Mouse (Mus musculus) midbrain, postnatal 0 days (tissue): Measurements from ENCODE around the gene Cidec. TPM values are rescaled to one million over a fixed set of nuclear protein-coding genes. Genes with fewer than 3 reads are reported as not detected.

Experiments
- ATAC-seq: fragments of 200-750 bp; cut with Nextera tagmentation; 2 replicates; pipeline ENCODE4 v1.8.0; 2017; ENCODE audit warnings: moderate number of reproducible peaks, mild to moderate bottlenecking, moderate TSS enrichment, moderate library complexity; ENCODE audit not compliant: low FRiP score
- DNase-seq: peaks from one replicate; pipeline ENCODE4 v3.0.0-alpha.2; 2015; ENCODE audit warnings: low spot score
- H3K27ac ChIP-seq: fragments of 300-500 bp; sonication (generic); 2 replicates; pipeline ENCODE4 v1.5.1; 2014; ENCODE audit warnings: low read depth, mild to moderate bottlenecking, low read length, mixed read lengths
- H3K27me3 ChIP-seq: fragments of 300-500 bp; sonication (generic); 2 replicates; pipeline ENCODE4 v1.6.1; 2014; ENCODE audit warnings: low read length, control low read depth, mixed read lengths; ENCODE audit not compliant: insufficient read depth
- H3K36me3 ChIP-seq: fragments of 300-500 bp; sonication (generic); 2 replicates; pipeline ENCODE4 v1.6.1; 2014; ENCODE audit warnings: low read length, control low read depth, mixed read lengths; ENCODE audit not compliant: insufficient read depth
- H3K4me1 ChIP-seq: fragments of 300-500 bp; sonication (generic); 2 replicates; pipeline ENCODE4 v1.6.1; 2014; ENCODE audit warnings: mild to moderate bottlenecking, control low read depth, antibody characterized with exemption, low read length, mixed read lengths; ENCODE audit not compliant: insufficient read depth
- H3K4me2 ChIP-seq: fragments of 300-500 bp; sonication (generic); 2 replicates; pipeline ENCODE4 v1.6.1; 2014; ENCODE audit warnings: low read depth, mild to moderate bottlenecking, low read length, mixed read lengths; ENCODE audit not compliant: poor library complexity, severe bottlenecking
- H3K4me3 ChIP-seq: fragments of 300-500 bp; sonication (generic); 2 replicates; pipeline ENCODE4 v1.5.1; 2014; ENCODE audit warnings: low read depth, mild to moderate bottlenecking, low read length, moderate library complexity
- H3K9ac ChIP-seq: fragments of 300-500 bp; sonication (generic); replicated peaks from 2 replicates; pipeline ENCODE4 v1.6.1; 2014; ENCODE audit warnings: mild to moderate bottlenecking, low read length, moderate library complexity, mixed read lengths; ENCODE audit not compliant: poor library complexity, severe bottlenecking
- H3K9me3 ChIP-seq: fragments of 300-500 bp; sonication (generic); 2 replicates; pipeline ENCODE4 v1.6.1; 2016; ENCODE audit warnings: low read length, control low read depth
- CTCF ChIP-seq: IDR thresholded peaks from 2 replicates; pipeline ENCODE4 v1.5.1; 2016; ENCODE audit warnings: antibody characterized with exemption, mild to moderate bottlenecking
- WGBS: fragments of 180-500 bp; shearing (Covaris S2); extraction: QIAGEN DNeasy Blood & Tissue Kit; methylation state at CpG from one replicate; pipeline ENCODE4 v1.1.7; 2014; 5-methylcytosine and 5-hydroxymethylcytosine counted together
- polyA plus RNA-seq: library from polyadenylated mRNA; unstranded; fragments of >200 nt; fragmentation: Nextera tagmentation; extraction: Ambion mirVana; gene quantifications from 2 replicates; pipeline ENCODE4 v1.2.1, GENCODE M21; 2015
- total RNA-seq: library from RNA; depleted of rRNA; stranded (reverse); fragments of >200 nt; gene quantifications from 2 replicates; pipeline ENCODE4 v1.2.3, GENCODE M21; 2014

The Cidec gene
- total and polyA plus RNA-seq, 2 experiments from 2014 or later = 0.09 TPM; not detected in 1

GRCm38 (mm10) chr6:113457952-113458534 lies 22.5 kb upstream of the Cidec start, which contains the start of gene Il17re:
TSS of gene Il17re (plus strand) at chr6:113458484.
- H3K4me3 ChIP-seq = no peak within 1 kb of the TSS
- H3K4me2 ChIP-seq = no peak within 1 kb of the TSS
- H3K27ac ChIP-seq = no peak within 1 kb of the TSS
- no peaks in the 10 kb centered on the region for H3K9me3 ChIP-seq
- WGBS = 75% methylated on average over 10 of the region's 10 CpGs
- DNase-seq (no peak), ATAC-seq (no peak)
- TF ChIP-seq CTCF = no peak
- H3K4me1 ChIP-seq = no peaks in the 10 kb centered on the region
- H3K9ac ChIP-seq = no peak within 1 kb of the TSS
- H3K36me3 ChIP-seq = no peaks in the 10 kb centered on the region
- H3K27me3 ChIP-seq = no peaks in the 10 kb centered on the region

- ATAC-seq (no peak), DNase-seq (no peak)
- Histone ChIP-seq H3K36me3 (no peaks in the 10 kb centered on the region), H3K9me3 (no peaks in the 10 kb centered on the region), H3K9ac (no peak overlapping the region), H3K4me1 (no peaks in the 10 kb centered on the region), H3K27me3 (no peaks in the 10 kb centered on the region), H3K4me2 (no peak overlapping the region), H3K4me3 (no peak overlapping the region), H3K27ac (no peak overlapping the region)
- no peak for TF ChIP-seq CTCF
- 70% methylated on average over 5 of the region's 5 CpGs for WGBS
These were observed 19.4 kb upstream of the Cidec start for GRCm38 (mm10) chr6:113455007-113455406.

- WGBS = 86% methylated on average over 2 of the region's 2 CpGs
- H3K9ac ChIP-seq = no peak overlapping the region
- H3K4me3 ChIP-seq = no peak overlapping the region
- DNase-seq (peak; percentile 77), ATAC-seq (no peak)
- H3K27me3 ChIP-seq = no peaks in the 10 kb centered on the region
- no peak overlapping the region for H3K4me2 ChIP-seq
- H3K27ac ChIP-seq = no peak overlapping the region
- H3K4me1 ChIP-seq = no peaks in the 10 kb centered on the region
- H3K36me3 ChIP-seq = peaks cover 17% of the 10 kb centered on the region
- TF ChIP-seq CTCF = no peak
- no peaks in the 10 kb centered on the region for H3K9me3 ChIP-seq
These were observed 16.3 kb upstream of the Cidec start for GRCm38 (mm10) chr6:113451839-113452238.

GRCm38 (mm10) chr6:113447639-113448038 lies 12.1 kb upstream of the Cidec start:
- no peak overlapping the region for H3K4me3 ChIP-seq
- peaks cover 6% of the 10 kb centered on the region; the same call in 1 of the 2 replicates for H3K4me1 ChIP-seq
- no peak overlapping the region for H3K27ac ChIP-seq
- TF ChIP-seq CTCF = no peak
- WGBS = 98% methylated on average over 4 of the region's 4 CpGs
- no peaks in the 10 kb centered on the region for H3K9me3 ChIP-seq
- peaks cover 17% of the 10 kb centered on the region for H3K36me3 ChIP-seq
- H3K9ac ChIP-seq = no peak overlapping the region
- no peak overlapping the region for H3K4me2 ChIP-seq
- no peaks in the 10 kb centered on the region for H3K27me3 ChIP-seq
- peak; percentile 64 for DNase-seq
- no peak for ATAC-seq

- no peak for DNase-seq
- Histone ChIP-seq H3K27ac (no peak overlapping the region), H3K4me3 (no peak overlapping the region), H3K9me3 (no peaks in the 10 kb centered on the region), H3K27me3 (no peaks in the 10 kb centered on the region), H3K4me1 (peaks cover 6% of the 10 kb centered on the region; the same call in 1 of the 2 replicates), H3K4me2 (no peak overlapping the region), H3K9ac (no peak overlapping the region), H3K36me3 (peaks cover 17% of the 10 kb centered on the region)
- TF ChIP-seq CTCF = no peak
- WGBS = 92% methylated on average over 6 of the region's 8 CpGs
- ATAC-seq = no peak
These were observed 8.8 kb upstream of the Cidec start for GRCm38 (mm10) chr6:113444207-113444965.

- H3K9ac ChIP-seq = peak overlapping the region; percentile 95
- H3K4me3 ChIP-seq = peak overlapping the region; percentile 94
- peak overlapping the region; percentile 92 for H3K4me2 ChIP-seq
- no peaks in the 10 kb centered on the region for H3K27me3 ChIP-seq
- peaks cover 10% of the 10 kb centered on the region for H3K36me3 ChIP-seq
- no peak for ATAC-seq
- DNase-seq = peak; percentile 7
- H3K4me1 ChIP-seq = peaks cover 6% of the 10 kb centered on the region; the same call in 1 of the 2 replicates
- whole genome bisulfite sequencing = 50% methylated on average over 12 of the region's 12 CpGs
- no peaks in the 10 kb centered on the region for H3K9me3 ChIP-seq
- H3K27ac ChIP-seq = peak overlapping the region; percentile 77
- TF ChIP-seq CTCF = peak; percentile 53
These were observed 7.5 kb upstream of the Cidec start for GRCm38 (mm10) chr6:113443091-113443490.
